Mouse (Mus musculus): ENCODE data around the gene Baiap2. TPM values are rescaled to one million over a fixed set of nuclear protein-coding genes. Genes with fewer than 3 reads are reported as not detected.

The Baiap2 gene
- total and polyA plus RNA-seq, 3 experiments, result 5.8 to 10.9 (median 10.3) TPM

DNA sequence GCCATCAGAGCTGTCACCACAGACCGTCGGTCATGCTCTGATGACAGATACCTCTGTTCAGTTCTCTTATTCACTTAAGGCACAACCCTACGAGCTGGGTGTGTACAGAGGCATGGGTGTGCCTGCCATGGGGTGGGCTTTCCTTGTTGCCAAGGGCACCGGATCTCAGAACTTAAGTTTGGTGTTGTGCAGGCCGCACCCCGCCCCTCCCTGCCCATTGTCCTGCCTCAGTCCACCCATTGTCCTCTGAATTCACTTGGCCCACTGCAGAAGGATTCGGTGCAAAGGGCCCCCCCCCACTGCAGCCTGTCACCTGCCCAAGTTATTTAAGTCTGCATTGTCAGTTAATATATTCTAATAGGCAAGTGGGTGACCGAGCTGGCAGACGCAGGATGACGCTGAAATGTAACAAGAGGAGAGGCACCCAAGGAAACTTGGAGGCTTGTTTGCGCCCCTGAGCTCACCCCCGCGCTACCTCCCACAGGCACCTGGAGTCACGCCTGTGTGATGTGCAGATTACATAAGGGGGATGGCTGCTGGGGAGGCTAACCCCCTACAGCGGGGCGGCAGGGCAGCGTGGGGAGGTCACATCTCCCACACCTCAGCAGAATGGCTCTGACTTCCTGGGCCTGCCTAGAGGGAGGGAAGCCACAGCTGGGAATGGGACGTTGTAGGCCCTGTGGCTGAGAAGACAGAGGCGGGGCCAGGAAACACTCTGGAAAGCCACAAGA, 4.6 kb upstream of the Baiap2 start:
- H3K27ac ChIP-seq, result no peak overlapping the region
- no peak overlapping the region for H3K4me3 ChIP-seq
- WGBS, result 69% methylated on average over 19 of the region's 19 CpGs
- H3K4me1 ChIP-seq (ENCODE audit: control insufficient read depth, insufficient read depth, low read length), result peaks cover 6% of the 10 kb centered on the region
- intact Hi-C loops (cut with DNase I), result loop anchor here (10.0 kb wide), 1 partner anchor 157 kb away; the partner anchor contains the start of genes Ndufaf8 and Tepsin
- DNase-seq, result no peak
- no peaks in the 10 kb centered on the region for H3K79me2 ChIP-seq (replicated peaks; ENCODE audit: control insufficient read depth, insufficient read depth, low read length)
- H3K36me3 ChIP-seq (ENCODE audit: control insufficient read depth, insufficient read depth, low read length), result no peaks in the 10 kb centered on the region
- no peaks in the 10 kb centered on the region for H3K27me3 ChIP-seq (ENCODE audit: control insufficient read depth, insufficient read depth, low read length)
- no peak overlapping the region for H3K9ac ChIP-seq (ENCODE audit: low read depth, low read length)
- TF ChIP-seq POLR2A (IDR thresholded peaks at IDR 0.05; ENCODE audit: insufficient read depth, low read depth, low read length), result no peak
- TF ChIP-seq EP300 (IDR thresholded peaks at IDR 0.05; ENCODE audit: insufficient read depth, low read depth, low read length), result no peak
- no peak for TF ChIP-seq CTCF (IDR thresholded peaks at IDR 0.05)

DNA sequence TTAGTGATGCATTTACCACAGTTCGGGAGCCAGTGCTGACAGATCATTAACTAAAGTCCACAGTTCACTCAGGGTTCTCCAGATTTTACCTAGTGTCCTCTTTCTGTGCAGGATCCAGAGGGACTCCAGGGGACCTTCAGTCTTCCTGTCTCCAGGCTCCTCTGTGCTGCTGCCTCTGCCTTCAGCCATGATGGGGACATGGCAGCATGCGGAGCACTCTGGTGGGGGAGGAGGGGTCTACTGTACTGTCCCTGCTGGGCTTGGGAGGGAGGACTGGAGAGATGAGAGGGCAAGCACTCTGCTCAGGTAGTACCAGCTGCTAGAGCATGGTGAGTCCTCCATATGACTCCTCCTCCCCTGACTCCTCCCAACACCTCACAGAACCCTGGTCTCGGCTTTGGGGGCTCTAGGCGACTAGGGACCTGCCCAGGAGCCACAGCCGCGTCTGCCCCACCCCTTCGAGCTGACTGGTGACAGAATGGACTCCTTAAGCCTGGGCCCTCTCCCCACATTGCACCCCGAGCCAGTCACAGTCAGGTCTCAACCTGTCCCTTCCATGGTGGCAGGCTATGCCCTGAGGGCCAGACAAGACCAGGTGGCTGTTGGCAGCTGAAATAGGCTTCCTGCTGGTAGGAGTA, 3.4 kb upstream of the Baiap2 start:
- Histone ChIP-seq H3K27me3 (ENCODE audit: control insufficient read depth, insufficient read depth, low read length) (no peaks in the 10 kb centered on the region), H3K27ac (no peak overlapping the region), H3K4me1 (ENCODE audit: control insufficient read depth, insufficient read depth, low read length) (peaks cover 6% of the 10 kb centered on the region), H3K79me2 (replicated peaks; ENCODE audit: control insufficient read depth, insufficient read depth, low read length) (peaks cover 2% of the 10 kb centered on the region; the same call in 1 of the 2 replicates), H3K4me3 (no peak overlapping the region), H3K9ac (ENCODE audit: low read depth, low read length) (no peak overlapping the region), H3K36me3 (ENCODE audit: control insufficient read depth, insufficient read depth, low read length) (no peaks in the 10 kb centered on the region)
- WGBS, result 86% methylated on average over 8 of the region's 8 CpGs
- no peak for TF ChIP-seq CTCF (IDR thresholded peaks at IDR 0.05)
- no peak for TF ChIP-seq POLR2A (IDR thresholded peaks at IDR 0.05; ENCODE audit: insufficient read depth, low read depth, low read length)
- no peak for TF ChIP-seq EP300 (IDR thresholded peaks at IDR 0.05; ENCODE audit: insufficient read depth, low read depth, low read length)
- DNase-seq, result no peak
- intact Hi-C loops (cut with DNase I), result loop anchor here (10.0 kb wide), 1 partner anchor 156 kb away; the partner anchor contains the start of genes Ndufaf8 and Tepsin

DNA sequence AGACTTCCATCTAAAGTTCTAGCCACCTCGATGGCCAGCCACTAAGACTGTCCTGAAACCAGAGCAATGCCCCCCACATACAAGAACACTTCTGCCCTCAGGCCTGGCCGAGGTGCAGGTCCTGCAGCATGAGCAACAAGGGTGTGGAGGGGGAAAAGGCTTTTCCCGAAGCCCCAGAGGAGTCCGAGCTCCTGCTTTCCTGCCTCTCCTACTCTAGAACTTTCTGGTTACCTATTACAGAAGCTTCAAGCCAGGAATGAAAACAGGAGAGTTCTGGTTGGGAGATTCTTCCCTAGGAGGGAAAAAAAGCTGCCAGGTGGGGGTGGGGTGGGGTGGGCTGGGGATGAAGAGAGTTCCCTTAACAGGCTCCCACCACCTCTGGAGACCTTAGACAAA, 2.9 kb upstream of the Baiap2 start:
- H3K9ac ChIP-seq (ENCODE audit: low read depth, low read length), result no peak overlapping the region
- intact Hi-C loops (cut with DNase I), result loop anchor here (10.0 kb wide), 1 partner anchor 155 kb away; the partner anchor contains the start of genes Ndufaf8 and Tepsin
- TF ChIP-seq POLR2A (IDR thresholded peaks at IDR 0.05; ENCODE audit: insufficient read depth, low read depth, low read length), result no peak
- TF ChIP-seq EP300 (IDR thresholded peaks at IDR 0.05; ENCODE audit: insufficient read depth, low read depth, low read length), result no peak
- TF ChIP-seq CTCF (IDR thresholded peaks at IDR 0.05), result no peak

DNA sequence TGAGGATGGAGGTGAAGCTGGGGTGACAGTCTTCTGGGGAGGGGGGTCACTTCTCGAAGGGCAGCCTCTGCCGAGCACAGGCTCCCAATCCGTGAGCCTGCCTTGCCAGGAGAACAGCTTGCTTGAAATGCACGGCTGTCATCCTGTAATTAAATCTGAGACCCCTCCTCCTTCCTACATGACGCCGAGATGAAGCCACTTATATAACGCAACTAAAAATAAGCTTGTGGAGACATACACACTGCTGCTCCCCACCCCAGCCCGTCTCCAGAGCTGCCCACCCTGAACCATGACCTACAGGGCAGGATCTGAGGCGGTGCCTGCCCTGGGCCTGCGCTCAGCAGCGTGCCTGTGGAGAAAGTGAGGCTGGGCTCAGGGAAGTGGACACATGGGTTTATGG, 2.4 kb upstream of the Baiap2 start:
- no peaks in the 10 kb centered on the region for H3K27me3 ChIP-seq (ENCODE audit: control insufficient read depth, insufficient read depth, low read length)
- peaks cover 11% of the 10 kb centered on the region for H3K4me1 ChIP-seq (ENCODE audit: control insufficient read depth, insufficient read depth, low read length)
- WGBS, result 83% methylated on average over 11 of the region's 11 CpGs
- no peaks in the 10 kb centered on the region for H3K36me3 ChIP-seq (ENCODE audit: control insufficient read depth, insufficient read depth, low read length)
- TF ChIP-seq CTCF (IDR thresholded peaks at IDR 0.05), result no peak
- no peak for TF ChIP-seq EP300 (IDR thresholded peaks at IDR 0.05; ENCODE audit: insufficient read depth, low read depth, low read length)
- no peak for TF ChIP-seq POLR2A (IDR thresholded peaks at IDR 0.05; ENCODE audit: insufficient read depth, low read depth, low read length)
- no peak overlapping the region for H3K9ac ChIP-seq (ENCODE audit: low read depth, low read length)
- H3K79me2 ChIP-seq (replicated peaks; ENCODE audit: control insufficient read depth, insufficient read depth, low read length), result peaks cover 2% of the 10 kb centered on the region; the same call in 1 of the 2 replicates
- H3K4me3 ChIP-seq, result no peak overlapping the region
- intact Hi-C loops (cut with DNase I), result no loop called here
- H3K27ac ChIP-seq, result no peak overlapping the region
- DNase-seq, result no peak

More for the DNA sequence above, 2.9 kb upstream of the Baiap2 start:
- WGBS, result 75% methylated on average over 4 of the region's 4 CpGs
- Histone ChIP-seq H3K79me2 (replicated peaks; ENCODE audit: control insufficient read depth, insufficient read depth, low read length) (peaks cover 2% of the 10 kb centered on the region; the same call in 1 of the 2 replicates), H3K27me3 (ENCODE audit: control insufficient read depth, insufficient read depth, low read length) (no peaks in the 10 kb centered on the region), H3K36me3 (ENCODE audit: control insufficient read depth, insufficient read depth, low read length) (no peaks in the 10 kb centered on the region), H3K4me1 (ENCODE audit: control insufficient read depth, insufficient read depth, low read length) (peaks cover 7% of the 10 kb centered on the region), H3K4me3 (no peak overlapping the region), H3K27ac (no peak overlapping the region)
- DNase-seq, result no peak

DNA sequence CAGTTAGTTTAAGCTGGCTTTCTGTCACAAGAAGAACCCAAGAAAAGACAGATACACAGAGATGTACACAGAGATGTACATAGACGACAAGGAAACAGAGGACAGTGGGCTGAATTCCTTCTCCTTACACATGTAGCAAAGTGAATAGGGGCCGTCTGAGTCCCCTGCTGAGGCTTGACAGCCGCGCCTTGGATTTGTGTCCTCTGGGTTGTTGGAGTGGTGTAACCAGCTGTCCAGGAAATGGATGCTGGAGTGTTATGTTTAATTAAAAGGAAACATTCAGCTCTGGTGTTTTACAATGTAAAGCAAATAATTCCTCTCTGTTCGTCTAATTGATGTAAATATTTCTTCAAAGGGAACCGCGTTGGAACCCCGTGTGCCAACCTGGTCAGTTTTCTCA, 769 bp upstream of the Baiap2 start:
- Histone ChIP-seq H3K27me3 (ENCODE audit: control insufficient read depth, insufficient read depth, low read length) (no peaks in the 10 kb centered on the region), H3K79me2 (replicated peaks; ENCODE audit: control insufficient read depth, insufficient read depth, low read length) (peaks cover 2% of the 10 kb centered on the region; the same call in 1 of the 2 replicates), H3K27ac (no peak overlapping the region; the same call in 1 of the 2 replicates), H3K4me3 (peak overlapping the region; percentile 88), H3K4me1 (ENCODE audit: control insufficient read depth, insufficient read depth, low read length) (peaks cover 15% of the 10 kb centered on the region), H3K36me3 (ENCODE audit: control insufficient read depth, insufficient read depth, low read length) (no peaks in the 10 kb centered on the region), H3K9ac (ENCODE audit: low read depth, low read length) (no peak overlapping the region; the same call in 1 of the 2 replicates)
- intact Hi-C loops (cut with DNase I), result loop anchor here (2.0 kb wide), 1 partner anchor 49 kb away; no protein-coding TSS in a partner anchor
- 34% methylated on average over 8 of the region's 8 CpGs for WGBS
- TF ChIP-seq POLR2A (IDR thresholded peaks at IDR 0.05; ENCODE audit: insufficient read depth, low read depth, low read length) (no peak), EP300 (IDR thresholded peaks at IDR 0.05; ENCODE audit: insufficient read depth, low read depth, low read length) (no peak), CTCF (IDR thresholded peaks at IDR 0.05) (no peak)
- no peak for DNase-seq

All from heart, adult 2 months (tissue).